Mouse (Mus musculus): ENCODE data around the gene Dcaf12l1.
"Not testable (repeated sequence)": the region's sequence is repeated elsewhere in the genome, so short reads cannot be mapped to it uniquely, and the experiment has no call there.

Gene Dcaf12l1

DNA sequence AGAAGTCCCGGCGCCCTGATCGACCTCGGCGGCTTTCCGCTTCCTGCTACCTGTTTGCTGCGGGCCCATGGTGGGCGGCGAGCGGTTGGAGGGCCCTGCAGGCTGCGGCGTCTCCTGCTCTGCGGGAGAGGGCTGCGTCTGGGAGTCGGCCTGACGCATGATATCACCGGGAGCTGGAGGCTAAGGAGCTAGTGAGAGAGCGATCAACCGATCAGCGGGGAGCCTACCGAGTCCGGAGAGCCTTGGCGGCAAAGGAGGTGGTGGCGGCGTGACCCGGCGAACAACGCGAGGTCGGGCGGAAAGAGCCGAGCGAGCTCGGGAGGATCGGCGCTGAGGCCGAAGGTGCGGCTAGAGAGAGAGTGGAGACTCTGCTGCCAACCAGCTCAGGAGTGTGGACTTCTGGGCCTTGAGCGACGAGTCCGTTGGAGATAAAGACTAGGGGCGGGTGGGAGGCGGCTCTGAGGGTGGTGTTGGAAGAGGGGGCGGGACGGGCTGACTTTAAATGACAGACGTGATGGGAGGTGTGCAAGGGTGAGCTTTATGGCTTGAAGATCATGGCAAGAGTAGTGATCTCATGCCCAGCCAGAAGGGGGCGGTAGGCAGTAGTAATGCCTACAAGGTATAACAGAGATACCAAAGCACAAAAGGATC, at the start of gene Dcaf12l1:
Gene Dcaf12l1, minus strand, starts transcription at position 437 of the 651 bp plus-strand sequence.
- peak; percentile 74 to 81 for DNase-seq

DNA sequence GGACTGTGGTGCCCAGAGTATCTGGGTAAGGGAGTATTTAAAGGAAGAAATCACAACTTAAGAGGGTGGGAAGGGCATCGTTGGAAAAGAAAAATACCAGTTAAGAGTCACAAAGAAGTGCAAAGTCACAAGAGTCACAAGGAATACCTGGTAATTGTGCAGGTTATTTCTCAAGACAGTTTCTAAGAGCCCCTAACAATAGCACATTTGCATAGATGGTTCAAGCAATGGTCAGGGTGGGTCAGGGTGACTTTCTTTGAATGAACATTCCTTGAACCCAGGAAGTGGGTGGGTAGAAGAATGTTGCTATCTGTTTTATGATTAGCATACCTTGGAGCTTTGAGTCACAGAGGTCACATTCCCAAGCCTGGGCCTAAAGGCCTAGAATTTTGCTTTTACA, 19.4 kb upstream of the Dcaf12l1 start:
- DNase-seq, result not testable (repeated sequence)

DNA sequence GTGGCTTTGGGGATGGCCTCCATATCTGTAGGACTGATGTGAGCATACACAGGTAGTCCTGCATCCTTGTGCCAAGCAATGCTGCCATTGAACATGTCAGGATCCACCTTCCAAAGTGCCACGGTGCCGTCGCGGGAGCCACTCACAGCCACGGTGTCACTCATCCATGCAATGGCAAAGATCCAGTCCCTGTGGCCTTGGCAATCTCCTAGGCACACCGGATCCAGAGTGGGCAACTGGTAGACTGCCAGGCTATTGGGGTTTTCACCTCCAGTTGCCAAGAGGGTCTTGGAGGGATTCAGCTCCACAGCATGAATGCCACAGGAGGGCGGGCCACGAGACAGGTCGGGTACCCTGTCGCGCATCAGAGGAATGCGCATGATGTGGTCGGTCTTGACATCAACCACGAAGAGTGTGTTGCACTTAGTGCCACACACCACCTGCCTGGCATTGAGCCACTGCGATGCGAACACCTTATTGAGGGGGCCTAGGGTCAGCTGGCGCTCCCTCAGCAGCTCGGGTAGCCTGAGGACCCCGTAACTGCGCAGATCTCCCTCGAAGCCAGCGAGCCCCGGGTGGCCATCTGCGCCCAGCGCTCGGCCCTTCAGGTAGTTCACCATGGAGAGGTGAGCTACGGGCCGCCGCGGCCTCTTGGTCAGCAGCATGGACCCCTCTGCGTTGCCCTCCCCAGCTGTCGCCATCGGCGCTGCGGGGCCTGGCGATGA, 799 bp downstream of the Dcaf12l1 start:
- peak in 1 of 2 experiments; percentile 0 for DNase-seq

All from kidney, postnatal 4 days (tissue).